Mouse (Mus musculus) right cerebral cortex, postnatal 10 days (tissue): ENCODE measurements at regions not wholly inside any gene's neighbourhood (a gene's known extent, or its start where the extent isn't known, plus 50 kb on each side); places are given as distances from the start of the nearest gene placed in this dataset.

Experiments
- DNase-seq, 2 experiments: peaks; one replicate each; pipeline ENCODE4 v3.0.0; 2021; ENCODE audit warnings: low spot score in 2 of 2

GRCm38 (mm10) chr17:62083281-62083680 lies 797.8 kb downstream of the Efna5 start:
- DNase-seq = no peak

GRCm38 (mm10) chr17:62077604-62078003 lies 803.5 kb downstream of the Efna5 start:
- peak in 1 of 2 experiments; percentile 29 for DNase-seq

GRCm38 (mm10) chr17:62064939-62065338 lies 816.2 kb downstream of the Efna5 start:
- no peak for DNase-seq

GRCm38 (mm10) chr17:62058016-62058415 lies 823.1 kb downstream of the Efna5 start:
- DNase-seq = no peak

- DNase-seq = no peak
Observed at GRCm38 (mm10) chr17:62054801-62055200, 826.3 kb downstream of the Efna5 start.

- no peak for DNase-seq
Observed at GRCm38 (mm10) chr17:62048989-62049388, 832.1 kb downstream of the Efna5 start.

GRCm38 (mm10) chr17:62030614-62031013 lies 850.5 kb downstream of the Efna5 start:
- DNase-seq = no peak
